Mouse (Mus musculus): ENCODE results near the gene Fiz1.
"Not testable (repeated sequence)": the region's sequence is repeated elsewhere in the genome, so short reads cannot be mapped to it uniquely, and the experiment has no call there.

Gene Fiz1

DNA sequence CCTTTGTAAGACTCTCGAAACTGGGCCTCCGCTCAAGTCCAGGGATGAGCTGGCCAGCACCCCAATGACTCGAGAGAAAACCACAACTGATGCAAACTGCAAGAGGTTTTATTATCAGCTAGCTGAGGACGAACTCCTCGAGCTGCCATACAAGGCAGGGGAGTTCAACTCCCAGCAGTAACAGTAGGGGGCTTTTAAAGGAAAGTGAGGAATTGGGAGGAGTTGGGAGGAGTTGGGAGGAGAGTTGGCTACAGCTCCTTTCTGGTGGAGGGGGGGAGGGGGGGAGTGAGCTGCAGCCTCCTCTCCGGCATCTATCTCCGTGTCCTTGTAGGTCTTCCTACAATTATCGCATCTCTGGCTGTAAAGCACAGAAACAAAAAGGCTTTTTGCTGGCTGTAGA, 11.6 kb downstream of the Fiz1 start:
- not testable (repeated sequence) for DNase-seq (ENCODE audit: low read depth, low spot score)

DNA sequence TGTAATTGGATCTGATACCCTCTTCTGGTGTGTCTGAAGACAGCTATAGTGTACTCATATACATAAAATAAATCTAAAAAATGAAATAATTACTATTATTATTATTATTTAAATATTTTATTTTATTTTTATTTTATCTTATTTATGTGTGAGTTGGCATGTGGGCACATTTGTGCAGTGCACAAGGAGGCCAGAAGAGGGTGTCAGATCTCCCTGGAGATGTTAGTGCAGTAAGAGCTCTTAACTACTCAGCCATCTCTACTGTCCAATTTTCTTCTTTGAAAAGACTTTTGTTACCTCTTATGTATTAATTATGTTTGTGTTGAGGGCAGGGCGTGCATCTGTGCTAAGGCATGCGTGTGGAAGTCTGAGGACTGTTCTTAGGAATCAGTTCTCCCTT, 14.6 kb downstream of the Fiz1 start:
- DNase-seq (ENCODE audit: low read depth, low spot score): no peak

DNA sequence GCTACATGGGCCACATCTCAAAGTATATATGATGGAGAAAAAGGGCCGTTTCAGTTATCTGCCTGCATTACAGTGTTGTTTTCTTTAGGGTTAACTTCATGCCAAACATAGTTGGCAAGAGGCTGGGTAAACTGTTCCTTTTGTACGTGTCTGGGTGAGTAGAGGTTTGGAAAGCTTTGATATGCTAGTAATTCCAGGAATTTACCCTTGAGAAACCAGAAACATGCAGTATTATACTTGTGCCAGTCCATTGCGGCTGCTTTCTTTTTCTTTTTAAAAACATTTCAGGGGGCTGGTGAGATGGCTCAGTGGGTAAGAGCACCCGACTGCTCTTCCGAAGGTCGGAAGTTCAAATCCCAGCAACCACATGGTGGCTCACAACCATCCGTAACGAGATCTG, 17.6 kb downstream of the Fiz1 start:
- no peak for DNase-seq (ENCODE audit: low read depth, low spot score)

GRCm38 (mm10) chr7:4996003-4996895, 18.2 kb downstream of the Fiz1 start, which contains the start of gene Zfp579:
TSS of gene Zfp579 (minus strand) at chr7:4996158.
- DNase-seq (ENCODE audit: low read depth, low spot score): peak; percentile 73

DNA sequence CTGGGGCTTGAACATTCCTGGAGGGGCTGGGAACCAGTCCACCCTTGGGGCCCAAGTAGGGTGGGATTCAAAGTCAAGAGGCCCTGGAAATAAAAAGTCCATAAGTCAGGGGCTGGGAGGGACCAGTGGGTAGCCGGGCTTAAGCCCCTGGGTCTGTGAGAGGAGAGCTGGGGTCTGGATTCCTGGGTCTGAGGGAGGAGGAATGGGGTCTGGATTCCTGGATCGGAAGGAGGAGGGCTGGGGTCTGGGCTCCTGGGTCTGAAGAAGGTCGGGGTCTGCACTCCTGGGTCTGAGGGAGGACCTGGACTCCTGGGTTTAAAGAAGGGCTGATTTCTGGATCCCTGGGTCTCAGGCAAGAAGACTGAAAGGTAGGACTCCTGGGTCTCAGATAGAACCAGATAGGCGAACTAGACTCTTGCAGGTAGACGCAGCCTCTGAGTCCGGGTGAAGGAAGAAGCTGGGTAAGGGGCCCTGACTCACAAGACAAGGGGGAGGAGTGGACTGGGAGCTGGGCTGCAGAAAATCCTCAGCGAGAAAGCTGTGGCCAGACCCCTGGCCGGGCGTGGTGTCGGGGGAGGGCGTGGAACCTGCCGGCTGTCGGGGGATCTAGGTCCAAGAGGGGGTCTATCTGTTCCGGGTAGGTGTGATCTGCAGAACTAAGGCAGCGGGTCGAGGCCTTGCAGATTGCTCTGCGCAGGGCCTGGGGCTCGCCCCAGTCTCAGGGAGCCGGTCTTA, 19.1 kb downstream of the Fiz1 start:
- no peak for DNase-seq (ENCODE audit: low read depth, low spot score)

DNA sequence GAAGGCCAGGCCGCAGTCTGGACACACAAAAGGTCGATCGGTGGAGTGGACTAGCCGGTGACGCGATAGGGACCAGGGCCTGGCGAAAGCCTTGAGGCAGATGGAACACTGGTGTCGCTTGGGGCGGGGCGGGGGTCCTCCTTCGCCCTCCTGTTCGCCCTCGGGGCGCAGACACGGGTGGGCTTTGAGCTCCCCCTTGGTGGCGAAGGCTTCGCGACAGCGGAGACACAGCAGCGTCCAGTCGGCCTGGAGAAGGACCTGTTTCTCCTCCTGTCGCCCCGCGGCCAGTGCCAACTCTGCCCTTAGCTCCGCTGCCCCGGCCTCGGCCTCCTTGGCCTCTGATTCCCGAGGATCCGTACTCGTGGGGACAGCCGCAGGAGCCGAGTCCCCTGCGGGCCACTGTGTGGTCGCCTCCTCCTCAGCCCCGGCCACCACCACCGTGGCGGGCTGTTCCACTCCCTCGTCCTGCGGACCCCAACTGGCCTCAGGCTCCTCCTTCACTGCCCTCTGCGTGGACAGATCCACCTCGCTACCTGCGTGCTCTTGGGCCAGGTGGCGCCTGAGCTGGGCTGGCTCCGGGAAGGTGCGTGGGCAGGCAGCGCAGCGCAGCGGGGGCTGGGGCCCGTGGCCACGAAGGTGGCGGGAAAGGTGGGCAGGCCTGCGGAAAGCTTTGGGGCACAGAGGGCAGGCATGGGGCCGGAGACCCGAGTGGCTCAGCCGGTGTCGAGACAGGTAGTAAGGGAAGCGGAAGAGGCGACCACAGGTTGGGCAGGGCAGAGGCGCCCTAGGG, 20.3 kb downstream of the Fiz1 start:
- no peak for DNase-seq (ENCODE audit: low read depth, low spot score)

DNA sequence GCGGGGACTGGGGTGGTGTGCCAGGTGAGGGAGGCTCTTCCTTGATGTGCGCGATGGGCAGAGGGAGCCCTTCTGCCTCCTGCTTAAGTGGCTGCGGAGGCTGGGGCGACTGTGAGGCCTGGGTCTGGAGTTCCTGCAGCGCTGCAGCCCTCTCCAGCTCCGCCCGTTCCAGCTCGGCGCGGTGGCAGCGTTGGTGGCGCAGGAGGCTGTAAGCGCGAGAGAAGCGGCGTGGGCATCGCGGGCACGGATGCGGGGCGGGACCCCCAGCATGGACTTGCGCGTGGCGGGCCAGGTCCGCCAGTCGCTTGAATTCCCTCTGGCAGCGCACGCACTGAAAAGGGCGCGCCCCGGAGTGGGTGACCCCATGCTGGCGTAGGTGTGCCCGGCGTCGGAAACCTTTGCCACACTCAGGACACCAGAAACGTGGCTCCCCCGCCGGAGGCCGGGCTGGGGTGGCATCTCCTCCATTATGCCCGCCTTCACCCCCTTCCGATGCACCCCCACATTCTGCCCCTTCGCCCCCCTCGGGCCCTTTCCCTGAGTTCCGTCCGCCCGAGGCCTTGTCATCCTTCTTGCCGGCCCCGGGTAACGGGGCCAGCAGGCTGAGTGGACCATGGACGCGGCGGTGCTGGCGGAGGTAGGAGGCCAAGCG, 21.0 kb downstream of the Fiz1 start:
- no peak for DNase-seq (ENCODE audit: low read depth, low spot score)

- no peak for DNase-seq (ENCODE audit: low read depth, low spot score)
Observed at GRCm38 (mm10) chr7:4988250-4988649, 26.2 kb downstream of the Fiz1 start.

DNA sequence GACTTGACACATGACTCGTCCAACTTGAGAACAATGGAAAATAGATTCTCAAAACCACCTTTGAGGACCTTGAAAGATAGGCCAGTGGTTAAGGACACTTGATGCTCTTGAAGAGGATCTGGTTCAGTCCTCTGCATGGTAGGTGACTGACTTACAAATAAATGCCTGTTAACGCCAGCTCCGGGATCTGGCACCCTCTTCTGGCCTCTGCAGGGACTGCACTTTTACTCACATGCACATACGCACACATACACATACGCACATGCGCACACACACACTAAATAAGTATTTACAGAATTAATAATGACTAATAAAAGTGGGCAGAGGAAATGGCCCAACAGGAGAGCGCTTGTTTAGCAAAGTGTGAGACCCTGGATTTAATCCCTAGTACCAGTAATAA, 37.7 kb downstream of the Fiz1 start:
- DNase-seq (ENCODE audit: low read depth, low spot score): no peak

- DNase-seq (ENCODE audit: low read depth, low spot score): no peak
Observed at GRCm38 (mm10) chr7:4975455-4975854, 39.0 kb downstream of the Fiz1 start.

DNA sequence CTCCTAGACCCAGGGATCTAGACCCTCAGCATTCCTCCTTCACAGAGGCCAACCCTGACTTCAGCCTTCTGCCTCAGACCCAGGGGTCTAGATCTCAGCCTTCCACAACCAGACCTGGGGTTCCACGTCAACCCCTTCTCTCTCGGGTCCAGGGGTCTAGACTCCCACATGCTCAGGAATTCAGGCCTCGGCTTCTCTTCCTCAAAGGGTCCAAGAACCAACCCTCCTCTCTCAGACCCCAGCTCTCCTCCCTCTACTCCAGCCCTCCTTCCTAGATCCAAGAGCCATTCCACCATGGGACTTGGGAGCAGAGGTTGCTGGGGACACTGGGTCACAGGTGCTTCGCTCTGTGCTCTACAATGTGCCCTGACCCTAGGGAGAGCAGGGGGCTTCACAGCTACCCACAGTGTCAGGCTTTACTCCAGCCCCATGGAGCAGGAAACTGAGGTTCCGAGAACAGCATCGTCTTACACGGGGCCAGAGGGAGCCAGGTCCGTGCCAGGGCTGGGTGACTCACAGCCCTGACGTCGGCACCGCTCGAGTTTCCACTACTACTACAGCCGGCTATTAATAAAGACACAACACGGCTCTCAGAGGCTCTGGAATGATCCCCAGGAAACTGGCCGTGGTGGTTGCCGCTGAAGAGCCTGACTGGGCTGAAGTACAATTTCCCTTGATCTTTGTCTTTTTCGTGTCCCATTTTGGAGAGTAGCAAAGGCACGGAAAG, 42.0 kb downstream of the Fiz1 start:
- DNase-seq (ENCODE audit: low read depth, low spot score): no peak

GRCm38 (mm10) chr7:4971710-4972109, 42.8 kb downstream of the Fiz1 start:
- DNase-seq (ENCODE audit: low read depth, low spot score): no peak

- DNase-seq (ENCODE audit: low read depth, low spot score): no peak
Observed at GRCm38 (mm10) chr7:4971068-4971467, 43.4 kb downstream of the Fiz1 start, which contains the start of gene Sbk3. TSS of gene Sbk3 (minus strand) at chr7:4971168.

- DNase-seq (ENCODE audit: low read depth, low spot score): no peak
Observed at GRCm38 (mm10) chr7:4964988-4965387, 49.5 kb downstream of the Fiz1 start.

DNA sequence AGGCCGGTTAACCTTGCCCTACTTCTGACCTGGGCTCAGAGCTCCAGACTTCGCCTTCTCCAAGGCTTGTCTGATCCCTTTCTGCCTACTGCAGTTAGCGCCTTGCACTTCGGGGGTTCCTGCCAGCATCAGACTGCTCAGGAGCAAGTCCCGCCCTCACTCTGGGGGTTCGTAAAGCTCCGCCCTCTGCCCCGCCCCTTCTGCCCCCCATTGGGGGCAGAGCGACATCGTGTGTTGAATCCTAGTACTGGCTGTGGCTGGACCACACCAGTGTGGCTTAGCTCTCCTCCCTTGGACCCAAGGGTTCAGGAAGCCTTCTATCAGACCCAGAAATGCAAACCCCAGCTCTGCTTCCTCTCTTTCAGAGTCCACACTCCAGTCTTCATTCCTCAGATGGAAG, 50.2 kb downstream of the Fiz1 start, which contains the start of gene Sbk2:
TSS of gene Sbk2 (minus strand) at position 135 of the 400 bp plus-strand sequence.
- DNase-seq (ENCODE audit: low read depth, low spot score): peak; percentile 67

DNA sequence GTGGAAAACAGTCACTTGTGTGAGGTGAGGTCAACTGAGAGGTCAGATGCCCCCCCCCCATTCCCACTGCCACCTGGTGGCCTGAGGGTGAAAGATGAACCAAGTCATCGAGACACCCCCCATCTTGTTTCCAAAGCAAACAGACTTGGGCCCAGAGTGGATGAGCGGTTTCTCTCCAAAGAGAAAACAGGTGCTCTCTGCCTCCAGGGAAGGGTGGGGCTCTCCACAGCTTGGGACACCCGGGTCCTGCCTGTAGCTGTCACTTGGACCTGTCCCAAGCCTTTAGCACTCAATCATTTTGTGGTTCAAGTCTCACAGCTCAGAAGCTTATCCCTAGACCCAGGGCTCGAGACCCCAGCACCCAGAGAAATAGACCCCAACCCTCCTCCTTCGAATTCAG, 51.0 kb downstream of the Fiz1 start:
- no peak for DNase-seq (ENCODE audit: low read depth, low spot score)

- no peak for DNase-seq (ENCODE audit: low read depth, low spot score)
Observed at GRCm38 (mm10) chr7:4957361-4957760, 57.1 kb downstream of the Fiz1 start.

All from WW6 (cell line).